Mouse (Mus musculus): ENCODE measurements around the gene Ap1m2.
"Not testable (repeated sequence)": the region's sequence is repeated elsewhere in the genome, so short reads cannot be mapped to it uniquely, and the experiment has no call there.

Gene Ap1m2

DNA sequence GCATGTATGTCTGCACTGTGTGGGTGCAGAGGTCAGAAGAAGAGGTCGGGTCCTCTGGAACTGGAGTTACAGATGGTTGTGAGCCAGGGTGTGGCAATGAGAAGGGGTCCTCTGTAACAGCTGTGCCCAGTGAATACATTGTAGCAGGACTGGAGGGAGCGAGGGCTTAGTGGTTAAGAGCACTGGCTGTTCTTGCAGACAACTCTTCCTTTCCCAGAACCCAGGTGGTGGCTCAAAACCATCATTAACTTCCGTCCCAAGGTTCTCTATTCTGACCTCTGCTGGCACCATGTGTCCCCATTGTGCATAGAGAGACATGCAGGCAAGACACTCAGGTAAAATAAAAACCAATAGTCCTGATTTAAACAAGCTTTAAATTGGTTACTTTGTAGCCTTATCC lies 15.4 kb upstream of the Ap1m2 start:
- DNase-seq, result no peak

DNA sequence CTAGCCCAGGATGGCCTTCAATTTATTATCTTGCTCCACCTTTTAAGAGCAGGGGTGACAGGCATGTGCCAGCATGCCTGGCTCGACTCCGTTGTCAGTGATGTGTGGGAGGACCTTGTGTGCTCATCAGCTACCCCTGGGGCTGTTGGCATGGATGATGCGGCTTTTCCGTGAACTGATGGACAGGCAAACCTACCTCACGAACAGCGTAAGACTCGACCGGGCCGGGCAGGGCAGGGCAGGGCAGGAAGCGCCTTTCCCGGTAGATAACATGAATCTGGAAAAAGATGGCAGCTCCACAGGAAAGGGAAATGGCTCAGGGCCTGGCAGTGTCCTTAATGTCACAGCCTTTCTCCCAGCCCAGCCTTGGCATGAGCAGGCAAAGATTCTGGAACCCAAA lies 12.1 kb upstream of the Ap1m2 start:
- DNase-seq, result peak; percentile 55

DNA sequence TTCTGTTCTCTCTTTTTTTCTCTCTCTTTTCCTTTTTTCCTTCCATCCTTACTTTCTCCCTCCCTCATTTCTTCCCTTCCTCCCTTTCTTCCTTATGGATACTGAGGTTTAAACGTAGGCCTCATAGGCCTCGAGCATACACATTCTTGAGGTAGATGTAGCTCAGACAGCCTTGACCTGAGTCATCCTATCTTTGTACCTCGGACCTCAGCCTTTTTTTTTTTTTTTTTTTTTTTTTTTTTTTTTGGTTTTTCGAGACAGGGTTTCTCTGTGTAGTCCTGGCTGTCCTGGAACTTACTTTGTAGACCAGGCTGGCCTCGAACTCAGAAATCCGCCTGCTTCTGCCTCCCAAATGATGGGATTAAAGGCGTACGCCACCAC lies 10.8 kb upstream of the Ap1m2 start:
- not testable (repeated sequence) for DNase-seq

DNA sequence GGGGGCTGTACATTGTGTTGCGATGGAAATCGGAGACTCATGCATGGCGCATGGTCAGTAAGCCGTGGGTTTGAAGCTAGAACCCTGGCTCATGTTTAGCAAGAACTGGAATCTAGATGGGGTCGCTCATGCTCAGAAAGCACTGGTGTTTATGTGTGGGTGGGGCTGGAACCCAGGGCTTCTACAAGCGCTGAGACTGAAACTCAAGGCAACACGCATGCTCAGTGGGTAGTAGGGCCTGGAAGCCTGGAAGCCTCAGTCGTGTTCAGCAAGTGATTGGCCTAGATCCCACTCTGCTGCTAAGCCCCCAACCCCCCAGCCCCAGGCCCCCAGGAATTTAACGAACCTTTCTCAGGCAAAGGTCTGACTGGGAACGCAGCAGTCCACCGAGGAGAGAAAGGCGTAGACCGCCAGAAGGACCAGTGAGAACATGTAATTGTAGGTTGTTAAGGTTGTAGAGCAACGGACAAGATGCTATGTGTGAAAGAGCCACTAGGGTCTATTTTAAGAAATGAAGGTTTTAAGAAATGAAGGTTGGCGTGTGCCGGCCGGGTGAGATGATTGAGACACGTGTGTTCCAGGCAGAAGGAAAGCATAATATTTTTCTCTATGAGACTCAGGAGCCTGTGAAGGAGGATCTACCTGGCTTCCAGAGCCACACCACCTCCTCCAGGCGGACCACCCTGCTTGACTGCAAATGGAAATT lies 10.2 kb upstream of the Ap1m2 start:
- no peak for DNase-seq

DNA sequence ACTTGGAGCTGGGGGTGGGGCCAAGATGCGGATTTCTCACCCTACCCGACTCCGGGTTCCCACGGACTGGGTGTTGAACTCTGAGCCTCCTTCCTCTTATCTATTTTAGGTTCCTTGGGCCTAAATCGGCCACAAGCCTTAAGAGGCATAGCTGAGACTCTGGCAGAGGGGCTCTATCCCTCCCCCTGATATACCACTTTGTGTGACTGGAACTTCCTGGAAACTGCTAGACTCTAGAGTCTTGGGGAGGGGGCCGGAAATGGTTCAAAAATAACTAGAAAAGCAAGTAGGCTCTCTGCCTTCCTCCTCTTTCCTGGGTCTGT lies 9.3 kb upstream of the Ap1m2 start:
- peak; percentile 55 for DNase-seq

DNA sequence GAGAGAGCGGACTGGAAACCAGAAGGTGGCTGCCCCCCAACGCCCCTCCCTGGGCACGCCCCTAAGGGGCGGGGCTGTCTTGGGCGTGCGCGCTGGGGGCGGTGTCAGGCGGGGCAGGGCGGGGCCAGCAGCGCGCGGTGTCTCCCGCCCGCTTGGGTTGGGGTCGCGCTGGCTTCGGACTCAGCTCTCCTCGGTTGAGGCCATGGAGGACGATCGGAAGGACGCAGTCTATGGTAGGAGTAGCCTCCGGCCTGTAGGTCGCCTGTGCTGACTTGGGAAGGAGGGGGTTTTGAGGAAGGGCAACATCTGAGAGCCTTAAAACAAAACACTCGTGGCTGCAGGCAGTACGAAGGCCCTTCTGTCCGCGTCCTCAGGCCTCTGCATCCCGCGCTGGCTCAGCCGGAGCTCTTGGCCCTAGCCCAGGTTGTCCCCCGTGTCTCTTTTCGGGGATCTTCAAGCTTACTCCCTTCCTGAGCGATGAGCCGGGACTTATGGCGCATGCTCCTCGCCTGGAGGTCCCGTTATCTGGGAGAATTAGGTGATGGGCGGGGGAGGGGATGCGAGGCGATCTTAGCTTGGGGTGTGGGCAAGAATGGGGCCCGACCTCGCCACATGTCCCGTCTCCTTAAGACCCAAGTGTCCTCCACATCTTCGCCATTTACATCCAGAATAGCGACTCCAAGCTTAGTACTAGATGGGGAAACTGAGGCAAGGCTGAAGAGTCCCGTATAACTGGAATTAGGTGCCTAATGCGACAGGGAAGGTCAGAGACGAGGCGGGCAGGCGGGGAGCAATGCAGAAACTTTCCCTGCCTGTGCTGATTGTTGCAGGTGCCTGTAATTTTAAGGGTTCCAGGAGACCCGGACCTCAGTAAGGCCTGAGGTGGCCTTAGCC lies 8.7 kb upstream of the Ap1m2 start, which contains the start of gene Slc44a2:
TSS of gene Slc44a2 (plus strand) at position 80 of the 894 bp plus-strand sequence.
- DNase-seq, result peak; percentile 90

DNA sequence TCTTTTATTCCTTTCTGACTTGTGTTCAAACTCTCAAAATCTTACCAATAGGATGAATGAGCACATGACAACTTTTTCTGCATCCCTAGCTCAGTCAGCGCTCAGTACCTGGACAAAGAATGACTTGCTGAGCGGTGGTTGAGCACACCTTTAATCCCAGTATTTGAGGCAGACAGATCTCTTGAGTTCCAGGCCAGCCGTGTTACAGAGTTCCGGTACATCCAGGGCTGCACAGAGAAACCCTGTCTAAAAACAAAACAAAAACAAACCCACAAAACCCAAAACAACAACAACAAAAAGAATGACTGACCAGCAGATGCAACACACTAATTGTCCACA lies 8.1 kb upstream of the Ap1m2 start:
- DNase-seq, result no peak

DNA sequence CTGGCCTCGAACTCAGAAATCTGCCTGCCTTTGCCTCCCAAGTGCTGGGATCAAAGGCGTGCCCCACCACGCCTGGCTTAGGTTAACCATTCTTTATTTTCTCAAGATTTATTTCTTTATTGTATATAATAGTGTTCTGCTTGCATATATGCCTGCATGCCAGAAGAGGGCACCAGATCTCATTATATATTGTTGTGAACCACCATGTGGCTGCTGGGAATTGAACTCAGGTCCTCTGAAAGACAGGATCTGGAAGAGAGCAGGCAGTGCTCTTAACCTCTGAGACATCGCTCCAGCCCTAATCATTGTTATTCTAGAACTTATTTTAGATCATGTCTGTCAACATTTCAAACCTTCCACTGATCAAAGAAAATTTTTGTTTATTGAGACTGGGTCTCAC lies 7.4 kb upstream of the Ap1m2 start:
- no peak for DNase-seq

DNA sequence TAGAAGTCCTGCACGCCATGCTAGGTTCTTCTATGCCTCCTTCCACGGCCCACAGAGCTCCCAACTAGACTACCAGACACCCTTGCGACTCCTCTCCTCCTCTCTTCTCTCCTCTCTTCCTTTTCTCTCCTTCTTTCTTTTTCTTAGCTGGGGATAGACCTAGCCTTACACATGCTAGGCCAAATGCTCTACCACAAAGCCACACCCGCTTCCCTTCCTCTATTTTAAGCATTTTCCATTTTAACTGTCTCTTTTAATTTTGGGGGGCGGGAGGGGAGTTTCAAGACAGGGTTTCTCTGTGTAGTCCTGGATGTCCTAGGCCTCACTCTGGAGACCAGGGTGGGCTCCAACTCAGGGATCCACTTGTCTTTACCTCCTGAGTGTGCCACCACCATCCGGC lies 6.7 kb upstream of the Ap1m2 start:
- no peak for DNase-seq

DNA sequence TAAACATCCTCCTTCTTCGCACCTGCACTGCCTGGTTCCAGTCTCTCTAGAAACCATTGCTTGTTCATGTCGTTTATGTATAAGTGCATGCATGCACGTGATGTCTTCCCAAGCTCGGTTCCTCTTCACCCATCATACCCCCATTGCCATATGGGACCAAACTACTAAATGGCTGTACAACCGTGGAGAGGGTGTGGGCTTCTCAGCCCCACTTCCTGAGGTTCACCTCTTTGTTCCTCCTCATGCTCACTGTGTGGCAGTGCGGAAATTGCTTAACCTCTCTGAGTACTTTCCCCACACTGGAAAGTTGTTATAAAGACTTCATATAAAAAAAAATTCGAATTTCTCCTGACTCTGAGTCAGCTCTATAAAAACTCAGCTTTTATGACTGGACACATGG lies 4.6 kb upstream of the Ap1m2 start:
- no peak for DNase-seq

DNA sequence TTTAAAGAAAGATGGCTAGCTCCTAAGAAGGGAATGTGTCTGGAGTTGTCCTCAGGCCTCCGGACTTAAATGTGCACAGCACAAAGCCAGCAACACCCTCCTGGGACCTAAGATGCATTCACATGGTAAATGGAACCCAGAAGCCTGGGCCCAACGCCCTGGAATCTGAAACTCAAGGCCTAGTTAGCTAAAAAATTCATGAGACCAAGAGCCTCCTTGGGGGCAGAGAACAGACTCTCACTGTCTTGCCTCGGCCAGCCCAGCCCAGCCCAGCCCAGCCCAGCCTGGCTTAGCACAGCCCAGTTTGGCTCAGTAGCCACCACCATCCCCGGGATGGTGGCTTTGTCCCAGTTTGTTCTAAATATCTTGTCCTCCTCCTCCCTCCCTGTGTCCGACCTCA lies 3.3 kb upstream of the Ap1m2 start:
- DNase-seq, result no peak

DNA sequence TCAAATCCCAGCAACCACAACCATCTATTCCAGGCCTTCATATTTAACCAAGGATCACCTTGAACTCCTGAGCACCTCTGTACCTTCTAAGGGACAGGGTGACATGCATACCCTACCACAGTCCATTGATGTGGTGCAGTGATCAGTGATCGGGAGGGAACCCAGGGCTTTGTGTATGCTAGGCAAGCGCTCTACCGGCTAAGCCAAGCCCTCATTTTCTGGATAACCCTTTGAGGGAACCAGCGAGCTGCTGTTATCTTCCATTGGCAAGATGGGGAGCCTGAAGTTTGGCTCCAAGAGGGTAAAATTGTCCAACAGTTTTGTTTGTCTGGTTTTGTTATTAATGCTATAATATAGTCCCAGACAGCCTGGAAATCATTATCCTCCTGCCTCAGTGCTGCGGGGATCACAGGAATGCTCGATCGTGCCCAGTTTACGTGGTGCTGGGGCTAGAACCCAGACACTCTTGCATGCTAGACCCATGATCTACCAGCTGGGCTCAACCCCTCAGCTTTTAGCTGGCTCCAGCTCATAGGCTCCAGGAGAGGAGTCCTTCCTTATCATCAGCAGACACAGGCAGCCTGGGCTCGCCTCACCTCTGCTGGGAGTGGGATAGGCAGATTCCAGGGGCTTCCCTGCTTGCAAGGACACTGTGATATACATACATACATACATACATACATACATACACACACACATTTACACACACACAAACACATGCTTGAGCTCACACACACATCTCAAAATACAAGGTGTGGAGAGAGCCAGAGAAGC lies 2.4 kb upstream of the Ap1m2 start:
- DNase-seq, result no peak

DNA sequence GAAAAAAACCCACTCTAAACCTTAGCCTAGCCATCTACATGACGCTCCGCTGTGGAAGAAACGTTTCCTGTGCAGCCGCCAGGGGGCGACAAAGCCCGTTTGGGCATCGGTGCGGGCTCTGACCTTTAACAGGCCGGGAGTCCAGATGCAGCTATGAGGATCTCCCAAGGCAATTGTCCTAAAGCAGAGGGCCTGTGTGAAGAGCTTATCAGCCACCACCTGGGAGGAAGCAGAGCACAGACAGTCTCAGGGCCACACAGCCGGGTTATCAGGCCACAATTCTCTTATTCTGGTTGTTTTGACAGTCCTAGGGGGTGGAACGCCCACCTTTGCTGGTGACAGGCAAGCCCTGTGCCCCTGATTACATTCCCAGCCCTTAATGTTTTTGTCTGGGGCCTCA lies 1.3 kb upstream of the Ap1m2 start:
- DNase-seq, result peak; percentile 95

DNA sequence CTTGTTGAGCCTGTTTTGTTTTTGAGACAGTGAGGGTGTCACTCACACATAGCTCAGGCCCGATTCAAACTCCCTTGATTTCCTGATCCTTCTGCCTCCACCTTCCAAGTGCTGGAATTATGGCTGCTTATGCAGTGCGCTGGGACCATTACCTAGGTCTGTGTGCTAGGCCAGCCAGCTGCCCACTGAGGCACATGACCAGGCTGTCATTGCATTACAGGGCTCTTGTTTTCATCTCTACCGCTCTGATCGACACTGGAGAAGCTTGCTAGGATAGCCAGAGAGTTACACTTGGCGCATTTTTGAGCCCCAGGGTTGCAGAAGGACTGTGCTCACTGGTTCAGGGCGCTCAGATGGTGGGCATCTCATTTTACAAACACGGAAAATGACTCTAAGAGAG lies 442 bp downstream of the Ap1m2 start:
- no peak for DNase-seq

DNA sequence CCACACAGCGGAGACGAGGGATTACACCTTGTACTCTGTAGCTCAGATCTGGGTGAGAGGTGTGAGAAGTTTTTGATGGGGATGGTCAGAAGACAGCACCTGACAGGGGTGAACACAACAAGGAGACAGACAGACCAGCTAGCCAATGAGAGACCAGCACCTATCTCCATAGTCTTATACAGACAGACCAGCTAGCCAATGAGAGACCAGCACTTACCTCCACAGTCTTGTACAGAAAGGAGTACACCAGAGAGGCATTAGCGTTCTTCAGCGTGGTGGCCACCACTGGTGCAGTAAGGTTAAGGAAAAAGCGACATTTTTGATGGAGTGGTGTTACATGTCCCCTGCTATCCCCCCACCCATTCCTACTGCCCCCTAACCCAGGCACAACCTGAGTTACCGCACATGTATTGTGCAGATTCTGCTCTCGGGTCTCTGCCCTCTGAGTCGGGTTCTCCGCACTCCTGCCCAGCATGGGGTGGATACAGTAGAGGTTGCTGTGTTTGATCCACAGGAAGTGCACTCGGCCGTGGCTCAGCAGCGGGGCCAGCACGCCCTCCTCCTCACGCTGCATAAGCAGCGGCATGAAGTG lies 2.9 kb downstream of the Ap1m2 start:
- no peak for DNase-seq

DNA sequence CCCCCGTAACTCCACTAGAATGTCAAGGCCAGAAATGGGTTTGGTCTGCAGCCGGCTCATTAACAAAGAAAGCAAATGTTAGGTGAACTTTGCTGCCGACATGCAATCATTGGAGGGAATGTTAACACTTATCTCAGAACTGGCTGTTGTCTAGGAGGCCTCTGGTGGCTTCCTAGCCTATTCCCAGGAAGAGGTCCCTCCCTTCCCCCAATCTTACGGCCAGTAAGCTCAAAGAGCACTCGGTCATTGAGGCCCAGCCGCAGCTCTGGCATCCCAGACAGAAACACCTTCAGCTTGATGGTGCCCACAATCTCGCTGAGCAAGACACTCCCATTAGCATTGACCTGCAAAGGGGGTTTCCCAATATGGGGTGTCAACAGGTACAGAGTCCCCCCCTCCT lies 7.1 kb downstream of the Ap1m2 start:
- no peak for DNase-seq

DNA sequence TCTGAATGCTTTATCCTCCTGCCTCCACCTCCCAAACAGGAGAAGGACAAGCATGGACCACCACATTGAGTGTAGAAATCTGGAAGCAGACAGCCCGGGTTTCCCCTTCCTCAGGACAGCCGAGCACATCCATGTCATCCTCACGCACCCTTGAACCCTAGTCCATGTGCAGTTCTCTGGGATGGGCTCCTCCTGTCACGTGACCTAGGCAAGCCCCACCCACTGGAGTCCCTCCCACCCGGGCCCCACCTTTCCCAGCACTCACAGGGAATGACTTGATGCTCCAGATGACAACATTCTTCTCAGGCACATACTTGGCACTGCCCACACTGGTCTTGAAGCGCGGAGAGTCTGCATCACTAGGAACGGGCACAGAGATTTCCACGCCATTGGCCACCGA lies 13.1 kb downstream of the Ap1m2 start:
- DNase-seq, result no peak

DNA sequence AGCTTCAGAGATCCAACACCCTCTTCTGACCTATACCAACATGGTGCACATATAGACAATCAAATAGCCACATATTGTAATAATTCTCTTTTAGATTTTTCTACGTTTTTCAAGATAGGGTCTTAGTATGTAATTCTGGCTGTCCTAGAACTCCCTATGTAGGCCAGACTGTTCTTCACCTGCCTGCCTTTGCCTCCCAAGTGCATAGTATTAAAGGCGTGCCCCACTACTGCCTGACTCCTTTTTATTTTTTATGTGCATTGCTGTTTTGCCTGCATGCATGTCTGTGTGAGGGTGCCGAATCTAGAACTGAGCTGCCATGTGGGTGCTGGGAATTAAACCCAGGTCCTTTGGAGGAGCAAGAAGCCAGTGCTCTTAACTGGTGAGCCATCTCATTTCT lies 19.9 kb downstream of the Ap1m2 start:
- no peak for DNase-seq

DNA sequence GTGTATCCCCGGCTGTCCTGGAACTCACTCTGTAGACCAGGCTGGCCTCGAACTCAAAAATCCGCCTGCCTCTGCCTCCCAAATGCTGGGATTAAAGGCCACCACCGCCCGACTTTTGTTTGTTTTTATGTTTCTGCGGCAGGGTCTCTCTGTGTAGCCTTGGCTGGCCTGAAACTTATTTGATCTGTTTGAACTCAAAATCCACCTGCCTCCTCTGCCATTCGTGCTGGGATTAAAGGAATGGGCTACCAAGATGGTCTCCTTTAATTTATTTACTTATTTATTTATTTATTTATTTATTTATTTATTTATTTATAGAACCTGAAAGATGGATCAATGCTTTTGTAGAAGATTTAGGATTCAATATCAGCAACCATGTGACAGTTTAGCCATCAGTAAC lies 20.3 kb downstream of the Ap1m2 start:
- not testable (repeated sequence) for DNase-seq

DNA sequence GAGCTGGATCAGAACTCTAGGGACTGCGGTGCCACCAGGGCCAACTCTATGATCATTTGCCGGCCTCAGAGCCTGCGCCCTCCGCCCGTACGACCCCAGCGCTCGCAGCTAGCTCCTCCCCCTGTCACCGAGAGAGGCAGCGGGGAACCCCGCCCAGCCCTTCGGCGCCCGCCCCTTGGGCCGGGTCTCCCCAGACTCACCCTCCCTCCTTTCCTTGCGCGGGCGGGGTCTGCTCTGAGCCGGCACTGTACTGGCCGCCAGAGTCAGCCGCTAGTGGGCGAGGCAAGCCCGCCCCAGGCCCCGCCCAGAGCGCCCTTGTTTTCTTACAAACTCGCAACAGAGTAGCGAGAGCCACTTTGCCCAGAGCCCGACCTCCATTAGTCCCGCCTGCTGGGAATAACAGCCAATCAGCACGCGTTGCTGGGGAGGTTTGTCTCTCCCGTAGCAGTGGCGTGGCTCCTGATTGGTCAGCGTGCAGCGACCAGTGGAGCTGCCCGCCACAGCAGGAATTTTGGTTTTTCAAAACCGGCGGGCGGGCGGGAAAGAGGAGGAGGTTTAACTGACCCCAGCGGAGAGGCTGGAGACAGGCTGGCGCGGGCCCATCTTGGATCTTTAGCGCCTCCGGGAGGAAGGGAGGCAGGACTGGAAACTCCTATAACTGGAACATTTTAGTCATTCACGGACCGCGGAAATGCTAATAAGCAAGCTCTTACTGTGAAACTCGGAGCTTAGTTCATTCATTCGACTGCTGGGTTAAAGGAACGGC lies 20.9 kb downstream of the Ap1m2 start, which contains the start of gene Cdkn2d:
TSS of gene Cdkn2d (minus strand) at position 386 of the 766 bp plus-strand sequence.
- DNase-seq, result peak; percentile 100

DNA sequence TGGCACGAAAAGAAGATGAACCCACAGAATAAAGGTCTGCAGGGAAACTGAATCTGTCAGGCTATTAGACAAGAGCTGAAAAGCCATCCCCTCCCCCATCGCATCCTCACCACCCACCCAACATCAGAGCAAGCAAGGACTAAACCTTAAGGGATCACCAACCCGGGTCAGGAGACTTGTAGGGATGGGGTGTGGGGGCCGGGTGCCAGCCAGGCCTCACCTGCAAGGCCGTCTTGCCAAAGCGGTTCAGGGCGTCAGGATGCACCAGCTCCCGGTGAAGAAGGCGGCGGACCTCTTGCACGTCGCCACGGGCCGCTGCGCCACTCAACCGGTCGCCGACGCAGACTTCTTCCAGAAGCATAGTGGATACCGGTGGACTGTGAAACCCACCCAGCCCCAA lies 21.5 kb downstream of the Ap1m2 start:
- DNase-seq, result no peak

DNA sequence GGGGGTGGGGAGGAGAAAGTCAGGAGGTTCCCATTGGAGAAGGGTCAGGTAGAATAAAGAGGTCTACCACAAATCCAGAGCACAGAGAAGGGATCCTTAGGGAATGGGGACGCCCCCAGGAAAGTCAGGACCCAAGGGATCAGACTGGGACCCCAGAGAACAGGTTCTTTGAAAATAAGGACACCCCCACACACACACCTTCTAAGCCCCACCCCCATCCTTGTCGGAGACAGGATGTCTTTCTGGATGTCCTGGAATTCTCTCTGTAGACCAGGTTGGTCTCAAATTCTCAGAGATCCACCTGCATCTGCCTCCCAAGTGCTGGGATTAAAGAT lies 22.8 kb downstream of the Ap1m2 start:
- no peak for DNase-seq
